Comparison of ENCODE assay signal across 8 mouse cellular contexts in the genomic region with DNA sequence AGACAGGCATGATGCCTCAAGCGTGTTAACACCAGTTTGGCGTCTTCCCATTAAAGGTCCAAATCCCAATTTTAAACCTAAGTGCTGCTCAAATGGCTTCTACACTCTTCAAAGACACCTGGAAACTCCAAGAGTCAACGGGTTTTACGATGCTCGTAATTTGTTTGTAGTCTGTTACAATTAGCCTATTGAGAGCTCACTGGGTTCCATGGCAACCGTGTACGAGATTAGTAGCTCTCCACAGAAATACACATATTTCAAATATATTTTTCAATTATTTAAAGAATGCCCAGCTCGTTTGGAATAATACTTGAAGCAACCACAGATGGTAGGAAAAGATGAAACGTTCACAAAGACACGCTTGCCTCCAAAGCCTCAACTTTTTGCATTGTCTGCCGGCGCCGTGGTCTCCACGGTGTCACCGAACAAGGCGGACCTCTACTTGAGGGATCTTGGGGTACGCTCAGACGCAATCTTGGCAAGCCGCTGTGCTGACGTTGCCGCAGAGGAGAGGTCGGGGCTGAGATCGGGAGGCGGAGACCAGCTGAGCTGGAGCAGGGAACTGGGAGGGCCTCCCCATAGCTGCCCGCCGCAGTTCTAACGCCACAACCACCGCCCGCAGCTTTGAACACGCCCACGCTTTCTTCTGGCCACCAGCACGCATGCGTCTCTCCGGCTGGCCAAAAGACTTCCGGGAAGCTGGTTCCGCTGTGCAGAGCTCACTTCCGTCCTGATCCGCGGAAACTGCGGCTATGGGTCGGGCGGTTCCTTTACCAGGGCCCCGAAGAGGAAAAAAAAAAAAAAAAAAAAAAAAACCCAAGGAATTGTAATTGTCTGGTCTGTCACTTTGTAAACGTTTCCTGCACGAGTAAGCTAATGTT. TPM values are rescaled to one million over a fixed set of nuclear protein-coding genes. Genes with fewer than 3 reads are reported as not detected.
DNase-seq lines count a peak whose midpoint lies in the region; ATAC-seq lines count a peak whose summit lies in the region.

No protein-coding gene starts in this region.

- peak; percentile 91 for ATAC-seq in intestine, embryonic 14.5 days (replicated peaks; ENCODE audit: low FRiP score, low TSS enrichment, low read depth)

- H3K9ac ChIP-seq in intestine, embryonic 14.5 days (ENCODE audit: low read length), result peak overlapping the region; percentile 58

- H3K9me3 ChIP-seq in intestine, embryonic 14.5 days (ENCODE audit: control insufficient read depth, low read length), result no peaks in the 10 kb centered on the region

- peak overlapping the region; percentile 97 for H3K27ac ChIP-seq in intestine, embryonic 14.5 days (ENCODE audit: low read depth)

- H3K27me3 ChIP-seq in intestine, embryonic 14.5 days (replicated peaks; ENCODE audit: control insufficient read depth, insufficient read depth, low read length), result no peaks in the 10 kb centered on the region

- H3K36me3 ChIP-seq in intestine, embryonic 14.5 days (ENCODE audit: control insufficient read depth, insufficient read depth, low read length), result no peaks in the 10 kb centered on the region

- WGBS in intestine, embryonic 14.5 days, result 2% methylated on average over 45 of the region's 45 CpGs

- peak; percentile 84 to 87 for DNase-seq in adrenal gland, adult 18-20 months (ENCODE audit: low spot score in 2 of 2)
- peak; percentile 96 for DNase-seq in embryo, embryonic 11 days
- peak; percentile 96 for DNase-seq in gastrocnemius, postnatal 25 days
- DNase-seq in intestine, embryonic 14.5 days (ENCODE audit: low spot score), result peak; percentile 90
- DNase-seq in left cerebral cortex, postnatal 14 days (ENCODE audit: low spot score in 2 of 2), result peak; percentile 96 to 97
- DNase-seq in mesoderm, embryonic 11.5 days (ENCODE audit: low read depth, low spot score), result peak; percentile 96
- DNase-seq in right cerebral cortex, postnatal 36 days (ENCODE audit: low spot score in 2 of 2), result peak; percentile 91 to 93
- peak; percentile 97 for DNase-seq in yolk sac, embryonic 10.5 days (ENCODE audit: low spot score)

- intact Hi-C loops in left cerebral cortex, postnatal 14 days (cut with DNase I), result loop anchor here (10.0 kb wide), 1 partner anchor 529 kb away; the partner anchor contains the start of gene Slc22a23

- peak overlapping the region; percentile 92 for H3K4me2 ChIP-seq in intestine, embryonic 14.5 days (ENCODE audit: low read length)

- H3K4me3 ChIP-seq in intestine, embryonic 14.5 days (ENCODE audit: low read depth, low read length), result peak overlapping the region; percentile 96

- H3K4me1 ChIP-seq in intestine, embryonic 14.5 days (replicated peaks; ENCODE audit: control insufficient read depth, insufficient read depth, low read length), result peaks cover 12% of the 10 kb centered on the region

RNA-seq across cellular contexts. Expression of gene Prpf4b, which starts 1.1 kb away (rescaled TPM):
- total RNA-seq in adrenal gland, adult 18-20 months (2021), result 100 to 1,000 TPM in 1 of 2 experiments, 10 to 100 TPM in 1; 83.2 to 110 TPM
- 10 to 100 TPM; 26.9 to 27.3 TPM for total RNA-seq in gastrocnemius, postnatal 25 days (2021)
- polyA plus RNA-seq in intestine, embryonic 14.5 days (2014; fragmentation: Nextera tagmentation; extraction: Ambion mirVana), result 87.8 and 89.3 TPM in 2 replicates
- total RNA-seq in left cerebral cortex, postnatal 14 days (2021), result 10 to 100 TPM; 80.8 to 87.3 TPM

RNA-seq across cellular contexts. Expression of gene Fam217a, which starts 50.1 kb away (rescaled TPM):
- 1 to 10 TPM; 1.8 to 2.6 TPM for total RNA-seq in adrenal gland, adult 18-20 months (2021)
- total RNA-seq in gastrocnemius, postnatal 25 days (2021), result not detected
- 0.82 and 1.0 TPM in 2 replicates for polyA plus RNA-seq in intestine, embryonic 14.5 days (2014; fragmentation: Nextera tagmentation; extraction: Ambion mirVana)
- under 1 TPM; 0.44 to 0.53 TPM for total RNA-seq in left cerebral cortex, postnatal 14 days (2021)

RNA-seq across cellular contexts. Expression of gene 4933417A18Rik, which starts 50.2 kb away (rescaled TPM):
- not detected for total RNA-seq in adrenal gland, adult 18-20 months (2021)
- not detected for total RNA-seq in gastrocnemius, postnatal 25 days (2021)
- not detected in 2 replicates for polyA plus RNA-seq in intestine, embryonic 14.5 days (2014; fragmentation: Nextera tagmentation; extraction: Ambion mirVana)
- total RNA-seq in left cerebral cortex, postnatal 14 days (2021), result not detected

Comparison
In these comparisons a context has a peak if more than half of its experiments do, and no peak if none do; other contexts are left out.
1. Peak in every context shown above with its lines: DNase-seq, ATAC-seq, H3K4me3 ChIP-seq and H3K27ac ChIP-seq.